ENCODE assay signal across 8 mouse cellular contexts in genomic region chr14:57746001-57746771, GRCm38 (mm10). TPM values are rescaled to one million over a fixed set of nuclear protein-coding genes. Genes with fewer than 3 reads are reported as not detected.
DNase-seq lines count a peak whose midpoint lies in the region; ATAC-seq and TF ChIP-seq lines count a peak whose summit lies in the region.

Gene Gm49361, minus strand, starts transcription at chr14:57746103.

- H3K9ac ChIP-seq in heart, embryonic 13.5 days, result peak within 1 kb of the TSS; percentile 99
- H3K9ac ChIP-seq in liver, embryonic 11.5 days (ENCODE audit: low read depth, low read length), result peak within 1 kb of the TSS; percentile 86

- peak; percentile 89 for ATAC-seq in erythroid progenitor cell, adult 5-6 weeks (replicated peaks; ENCODE audit: low FRiP score, poor library complexity, severe bottlenecking)
- ATAC-seq in heart, embryonic 13.5 days (ENCODE audit: extremely low read depth, insufficient number of reproducible peaks, low FRiP score, low TSS enrichment), result peak; percentile 80
- ATAC-seq in liver, embryonic 11.5 days (replicated peaks; ENCODE audit: low FRiP score), result peak; percentile 86

- H3ac ChIP-seq in myocyte (ENCODE audit: control insufficient read depth, insufficient read length), result peak within 1 kb of the TSS; percentile 93

- no peaks in the 10 kb centered on the region for H3K36me3 ChIP-seq in heart, embryonic 13.5 days
- H3K36me3 ChIP-seq in liver, embryonic 11.5 days (ENCODE audit: control insufficient read depth, insufficient read depth, low read length), result no peaks in the 10 kb centered on the region
- H3K36me3 ChIP-seq in myocyte (ENCODE audit: control insufficient read depth, insufficient read depth), result no peaks in the 10 kb centered on the region

- TF ChIP-seq POLR2A in myocyte (IDR thresholded peaks at IDR 0.05; ENCODE audit: insufficient read length, low read depth), result peak; percentile 70

- peak; percentile 92 for DNase-seq in CD4-positive, CD25-positive, alpha-beta regulatory T cell, adult 2 months (ENCODE audit: low read depth, low spot score)
- DNase-seq in kidney, postnatal 10 days, result peak; percentile 98
- DNase-seq in liver, embryonic 11.5 days (ENCODE audit: low spot score), result peak; percentile 82
- peak; percentile 87 to 94 for DNase-seq in spleen, postnatal 4 days (ENCODE audit: low spot score in 2 of 2)

- H3K4me2 ChIP-seq in heart, embryonic 13.5 days, result peak within 1 kb of the TSS; percentile 72
- peak within 1 kb of the TSS; percentile 98 for H3K4me2 ChIP-seq in liver, embryonic 11.5 days
- peak within 1 kb of the TSS; percentile 90 for H3K4me2 ChIP-seq in myocyte (ENCODE audit: low read depth)

- peak within 1 kb of the TSS; percentile 79 for H3K4me3 ChIP-seq in brown adipose tissue, adult 24 weeks (ENCODE audit: insufficient read depth, low read depth, low read length)
- H3K4me3 ChIP-seq in heart, embryonic 13.5 days, result peak within 1 kb of the TSS; percentile 97
- H3K4me3 ChIP-seq in liver, embryonic 11.5 days (ENCODE audit: low read depth, low read length), result peak within 1 kb of the TSS; percentile 93
- peak within 1 kb of the TSS; percentile 44 for H3K4me3 ChIP-seq in myocyte

- H3K27ac ChIP-seq in brown adipose tissue, adult 24 weeks (replicated peaks; ENCODE audit: low read depth, low read length), result peak within 1 kb of the TSS; percentile 89
- H3K27ac ChIP-seq in heart, embryonic 13.5 days (replicated peaks), result peak within 1 kb of the TSS; percentile 97
- H3K27ac ChIP-seq in liver, embryonic 11.5 days (ENCODE audit: low read depth, low read length), result peak within 1 kb of the TSS; percentile 79

- no peaks in the 10 kb centered on the region for H3K27me3 ChIP-seq in heart, embryonic 13.5 days (replicated peaks)
- peaks cover 21% of the 10 kb centered on the region for H3K27me3 ChIP-seq in liver, embryonic 11.5 days (replicated peaks; ENCODE audit: control insufficient read depth, insufficient read depth, low read length)
- no peaks in the 10 kb centered on the region for H3K27me3 ChIP-seq in myocyte (ENCODE audit: control insufficient read depth, insufficient read depth, insufficient read length)

- peaks cover 19% of the 10 kb centered on the region for H3K4me1 ChIP-seq in brown adipose tissue, adult 24 weeks (ENCODE audit: control insufficient read depth, insufficient read depth, insufficient read length, low read length)
- H3K4me1 ChIP-seq in heart, embryonic 13.5 days, result peaks cover 42% of the 10 kb centered on the region
- peaks cover 4% of the 10 kb centered on the region; the same call in 1 of the 2 replicates for H3K4me1 ChIP-seq in liver, embryonic 11.5 days (replicated peaks; ENCODE audit: control insufficient read depth, insufficient read depth, low read length)

- peaks cover 42% of the 10 kb centered on the region for H3K79me2 ChIP-seq in myocyte (ENCODE audit: control insufficient read depth, insufficient read depth)

- WGBS in heart, embryonic 13.5 days, result under 1% methylated on average over 67 of the region's 68 CpGs
- WGBS in liver, embryonic 11.5 days, result under 1% methylated on average over 64 of the region's 68 CpGs

- no peaks in the 10 kb centered on the region for H3K9me3 ChIP-seq in heart, embryonic 13.5 days
- no peaks in the 10 kb centered on the region for H3K9me3 ChIP-seq in liver, embryonic 11.5 days (ENCODE audit: control insufficient read depth, low read length)

TF ChIP-seq in myocyte, 11 proteins besides CTCF, POLR2A, EP300 and RAD21:
- TF ChIP-seq MAX (IDR thresholded peaks at IDR 0.05; ENCODE audit: low read depth), result no peak
- no peak for TF ChIP-seq SRF (IDR thresholded peaks at IDR 0.05; ENCODE audit: control insufficient read depth, insufficient read length, low read depth)
- TF ChIP-seq CEBPB (IDR thresholded peaks at IDR 0.05; ENCODE audit: insufficient read depth, poor library complexity, severe bottlenecking), result no peak
- TF ChIP-seq USF1 (IDR thresholded peaks at IDR 0.05; ENCODE audit: low read depth), result peak; percentile 92
- no peak for TF ChIP-seq POLR2AphosphoS2 (IDR thresholded peaks at IDR 0.05; ENCODE audit: insufficient read length, low read depth)
- TF ChIP-seq MYOG (IDR thresholded peaks at IDR 0.05; ENCODE audit: control insufficient read depth in 1 of 3, insufficient read depth in 1 of 3, insufficient read length in 2 of 3, low read depth in 2 of 3), result peak in 1 of 3 experiments; percentile 53
- TF ChIP-seq MYOD1 (IDR thresholded peaks at IDR 0.05; ENCODE audit: control insufficient read depth in 1 of 3, insufficient read length in 2 of 3, low read depth in 2 of 3), result peak in 2 of 3 experiments; percentile 46 to 56
- no peak for TF ChIP-seq E2F4 (IDR thresholded peaks at IDR 0.05; ENCODE audit: insufficient read depth)
- peak; percentile 19 for TF ChIP-seq TCF3 (IDR thresholded peaks at IDR 0.05; ENCODE audit: insufficient read length, low read depth)
TF ChIP-seq in myocyte: peak in this region for 4.

RNA-seq across cellular contexts. Expression of gene Gm49361, which starts in this region (rescaled TPM):
- not detected in 2 replicates for polyA plus RNA-seq in brown adipose tissue, adult 24 weeks (2012; ENCODE audit: insufficient read depth, insufficient read length, missing spikeins)
- total RNA-seq in erythroid progenitor cell, adult 5-6 weeks (2015; ENCODE audit: low replicate concordance), result not detected in 2 replicates
- not detected in 2 replicates for total RNA-seq in erythroid progenitor cell, adult 5-6 weeks (2017; ENCODE audit: low replicate concordance)
- polyA plus RNA-seq in heart, embryonic 13.5 days (2015; fragmentation: Nextera tagmentation; extraction: Ambion mirVana), result not detected in 2 replicates
- not detected in 2 replicates for polyA plus RNA-seq in liver, embryonic 11.5 days (2014; fragmentation: Nextera tagmentation; extraction: Ambion mirVana)
- polyA plus RNA-seq in myocyte (2012; fragmentation: generic; extraction: Trizol), result not detected

Comparison
In these comparisons a context has a peak if more than half of its experiments do, and no peak if none do; other contexts are left out.
1. Peak in every context shown above with its lines: DNase-seq, ATAC-seq, H3K4me3 ChIP-seq and H3K27ac ChIP-seq.
2. Peak in ATAC-seq in erythroid progenitor cell, adult 5-6 weeks; RNA of the gene not detected or under 1 TPM.
3. Peak in ATAC-seq, H3K4me3 ChIP-seq, H3K27ac ChIP-seq, H3K9ac ChIP-seq and H3K4me2 ChIP-seq in heart, embryonic 13.5 days; RNA of the gene not detected or under 1 TPM.
4. Peak in DNase-seq, ATAC-seq, H3K4me3 ChIP-seq, H3K27ac ChIP-seq, H3K9ac ChIP-seq and H3K4me2 ChIP-seq in liver, embryonic 11.5 days; RNA of the gene not detected or under 1 TPM.
5. H3K4me3 ChIP-seq: peak in every context shown above with its lines; median percentile 97 in heart, embryonic 13.5 days; 93 in liver, embryonic 11.5 days; 79 in brown adipose tissue, adult 24 weeks; 44 in myocyte.